Mouse (Mus musculus): ENCODE measurements around the gene Brsk2. TPM values are rescaled to one million over a fixed set of nuclear protein-coding genes. Genes with fewer than 3 reads are reported as not detected.

The Brsk2 gene
- polyA plus RNA-seq, 1 experiment = 99.9 TPM

DNA sequence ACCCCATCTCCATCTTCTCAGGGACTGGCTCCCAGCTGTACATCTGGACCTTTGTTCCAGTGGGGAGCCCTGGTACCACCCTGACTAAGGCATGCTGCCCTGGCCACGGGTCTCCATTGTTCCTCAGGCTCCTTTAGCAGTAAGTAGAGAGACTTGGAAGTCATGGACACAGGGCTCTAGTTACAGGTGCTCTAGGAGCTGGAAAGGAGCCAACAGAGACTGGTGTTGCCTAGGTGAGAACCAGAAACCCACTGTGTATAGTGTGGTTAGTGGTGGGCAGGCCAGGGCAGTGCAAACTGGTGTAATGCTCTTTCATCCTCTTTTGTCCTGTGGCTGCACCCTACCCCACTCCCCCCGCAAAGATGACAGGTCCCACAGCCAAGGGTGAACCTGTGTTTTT lies 41.6 kb downstream of the Brsk2 start:
- H3K36me3 ChIP-seq (ENCODE audit: control insufficient read depth, insufficient read depth, low read length) = no peaks in the 10 kb centered on the region
- H3K27me3 ChIP-seq (ENCODE audit: control insufficient read depth, insufficient read depth, low read length) = no peaks in the 10 kb centered on the region

DNA sequence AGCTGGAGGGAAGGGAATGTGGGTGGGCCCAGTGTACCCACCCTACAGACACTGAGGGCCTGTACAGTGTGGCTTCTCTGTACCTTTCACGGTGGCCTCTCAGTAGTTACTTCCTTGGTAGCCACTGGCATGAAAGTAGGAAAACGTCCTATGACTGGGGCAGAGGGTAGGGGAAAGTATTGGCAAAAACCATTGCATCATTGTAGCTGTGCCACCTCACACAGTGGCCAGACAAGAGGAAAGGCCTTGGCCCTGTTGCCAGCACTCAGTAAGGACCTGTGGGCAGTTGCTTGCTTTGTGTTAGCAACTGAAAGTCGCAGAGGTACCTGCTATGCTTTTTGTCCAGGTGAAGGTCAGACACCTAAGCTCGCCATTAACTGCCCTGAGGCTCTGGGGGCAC lies 44.6 kb downstream of the Brsk2 start:
- TF ChIP-seq CTCF (IDR thresholded peaks at IDR 0.05; ENCODE audit: control insufficient read depth, insufficient read depth, insufficient replicate concordance, low read depth, low read length) (no peak), POLR2A (IDR thresholded peaks at IDR 0.05; ENCODE audit: control insufficient read depth, low read depth, low read length) (no peak)
- H3K36me3 ChIP-seq (ENCODE audit: control insufficient read depth, insufficient read depth, low read length) = no peaks in the 10 kb centered on the region

More for the DNA sequence above, 41.6 kb downstream of the Brsk2 start:
- Histone ChIP-seq H3K4me1 (ENCODE audit: control insufficient read depth, insufficient read depth, low read length) (no peaks in the 10 kb centered on the region), H3K27ac (ENCODE audit: control insufficient read depth, insufficient read depth, low read depth, low read length) (no peak overlapping the region), H3K4me3 (ENCODE audit: control insufficient read depth, low read depth, low read length) (no peak overlapping the region)
- TF ChIP-seq POLR2A (IDR thresholded peaks at IDR 0.05; ENCODE audit: control insufficient read depth, low read depth, low read length) (no peak), CTCF (IDR thresholded peaks at IDR 0.05; ENCODE audit: control insufficient read depth, insufficient read depth, insufficient replicate concordance, low read depth, low read length) (no peak)

DNA sequence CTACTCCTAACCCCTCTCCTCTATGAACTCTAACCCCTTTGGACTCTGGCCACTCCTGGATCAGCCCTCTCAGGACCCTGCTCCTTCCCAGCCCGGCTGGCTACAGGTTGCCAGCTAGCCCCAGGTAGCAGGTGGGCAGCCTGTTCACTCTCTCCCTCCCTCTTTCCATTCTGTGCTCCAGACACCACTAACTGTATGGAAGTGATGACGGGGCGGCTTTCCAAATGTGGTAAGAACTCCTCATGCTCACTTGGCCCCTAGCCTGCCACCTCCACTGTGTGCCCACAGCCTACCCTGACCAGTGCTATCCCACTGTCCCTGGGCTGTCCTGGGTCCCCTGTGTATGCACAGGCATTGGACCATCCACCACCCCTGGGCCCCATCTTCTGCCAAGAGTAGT lies 51.1 kb downstream of the Brsk2 start:
- no peak overlapping the region; the same call in 1 of the 2 replicates for H3K4me3 ChIP-seq (ENCODE audit: control insufficient read depth, low read depth, low read length)
- TF ChIP-seq POLR2A (IDR thresholded peaks at IDR 0.05; ENCODE audit: control insufficient read depth, low read depth, low read length) (no peak), CTCF (IDR thresholded peaks at IDR 0.05; ENCODE audit: control insufficient read depth, insufficient read depth, insufficient replicate concordance, low read depth, low read length) (no peak)
- no peaks in the 10 kb centered on the region for H3K27me3 ChIP-seq (ENCODE audit: control insufficient read depth, insufficient read depth, low read length)
- no peaks in the 10 kb centered on the region for H3K36me3 ChIP-seq (ENCODE audit: control insufficient read depth, insufficient read depth, low read length)
- H3K4me1 ChIP-seq (ENCODE audit: control insufficient read depth, insufficient read depth, low read length) = no peaks in the 10 kb centered on the region; the same call in none of the 2 replicates
- no peak overlapping the region for H3K27ac ChIP-seq (ENCODE audit: control insufficient read depth, insufficient read depth, low read depth, low read length)

More for the DNA sequence above, 44.6 kb downstream of the Brsk2 start:
- H3K27ac ChIP-seq (ENCODE audit: control insufficient read depth, insufficient read depth, low read depth, low read length) = no peak overlapping the region
- H3K4me3 ChIP-seq (ENCODE audit: control insufficient read depth, low read depth, low read length) = no peak overlapping the region
- H3K27me3 ChIP-seq (ENCODE audit: control insufficient read depth, insufficient read depth, low read length) = no peaks in the 10 kb centered on the region
- H3K4me1 ChIP-seq (ENCODE audit: control insufficient read depth, insufficient read depth, low read length) = no peaks in the 10 kb centered on the region; the same call in 1 of the 2 replicates

DNA sequence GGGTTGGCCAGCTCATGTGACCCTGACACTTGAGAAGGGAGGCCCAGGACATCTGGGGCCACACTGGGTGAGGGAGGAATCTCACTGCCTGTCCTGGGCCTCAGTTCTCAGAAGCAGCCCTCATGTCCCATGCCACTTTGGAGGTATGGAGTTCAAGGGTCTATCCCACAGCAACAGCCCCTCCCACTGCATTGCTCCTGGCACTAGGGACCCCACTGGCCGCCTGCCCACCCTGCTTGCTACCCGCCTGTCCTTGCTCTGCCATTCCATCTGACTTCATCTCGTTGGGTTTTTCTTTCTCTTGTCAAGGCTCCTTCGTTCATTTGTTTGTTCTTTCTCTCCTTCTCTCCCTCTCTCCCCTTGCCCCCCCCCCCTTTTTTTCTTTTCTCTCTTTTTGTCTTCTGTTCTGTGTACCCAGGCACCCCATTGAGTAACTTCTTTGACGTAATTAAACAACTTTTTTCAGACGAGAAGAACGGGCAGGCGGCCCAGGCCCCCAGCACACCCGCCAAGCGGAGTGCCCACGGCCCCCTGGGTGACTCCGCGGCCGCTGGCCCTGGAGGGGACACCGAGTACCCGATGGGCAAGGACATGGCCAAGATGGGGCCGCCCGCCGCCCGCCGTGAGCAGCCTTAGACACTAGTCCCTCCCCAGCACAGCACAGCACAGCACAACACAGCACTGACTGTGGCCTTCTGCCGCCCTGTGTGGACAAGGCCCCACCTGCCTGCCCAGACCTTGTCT lies 52.2 kb downstream of the Brsk2 start:
- Histone ChIP-seq H3K4me1 (ENCODE audit: control insufficient read depth, insufficient read depth, low read length) (no peaks in the 10 kb centered on the region; the same call in none of the 2 replicates), H3K27me3 (ENCODE audit: control insufficient read depth, insufficient read depth, low read length) (no peaks in the 10 kb centered on the region), H3K4me3 (ENCODE audit: control insufficient read depth, low read depth, low read length) (no peak overlapping the region), H3K27ac (ENCODE audit: control insufficient read depth, insufficient read depth, low read depth, low read length) (no peak overlapping the region), H3K36me3 (ENCODE audit: control insufficient read depth, insufficient read depth, low read length) (no peaks in the 10 kb centered on the region)
- no peak for TF ChIP-seq POLR2A (IDR thresholded peaks at IDR 0.05; ENCODE audit: control insufficient read depth, low read depth, low read length)
- no peak for TF ChIP-seq CTCF (IDR thresholded peaks at IDR 0.05; ENCODE audit: control insufficient read depth, insufficient read depth, insufficient replicate concordance, low read depth, low read length)

DNA sequence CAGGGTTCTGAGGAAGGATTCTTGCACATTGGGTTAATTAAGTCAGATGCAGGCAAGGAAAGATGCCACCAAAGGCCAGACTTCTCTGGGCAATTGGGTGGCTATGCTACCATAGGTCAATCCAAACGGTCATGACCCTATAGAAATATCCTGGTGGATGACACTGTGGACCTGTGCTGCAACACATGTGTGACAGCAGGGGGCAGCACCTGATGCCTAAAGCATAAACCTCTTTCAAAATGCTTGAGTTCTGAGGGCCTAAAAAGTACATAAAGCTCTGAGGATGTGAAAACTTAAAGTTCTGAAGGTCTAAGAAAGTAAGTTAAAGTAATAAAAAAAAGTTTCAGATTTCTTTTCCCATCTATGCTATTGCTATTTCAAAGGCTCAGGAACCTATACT lies 67.0 kb downstream of the Brsk2 start:
- TF ChIP-seq CTCF (IDR thresholded peaks at IDR 0.05; ENCODE audit: control insufficient read depth, insufficient read depth, insufficient replicate concordance, low read depth, low read length) = peak; percentile 49; the same call in 1 of the 2 replicates
- no peak for TF ChIP-seq POLR2A (IDR thresholded peaks at IDR 0.05; ENCODE audit: control insufficient read depth, low read depth, low read length)
- H3K27me3 ChIP-seq (ENCODE audit: control insufficient read depth, insufficient read depth, low read length) = no peaks in the 10 kb centered on the region
- H3K27ac ChIP-seq (ENCODE audit: control insufficient read depth, insufficient read depth, low read depth, low read length) = no peak overlapping the region
- H3K4me1 ChIP-seq (ENCODE audit: control insufficient read depth, insufficient read depth, low read length) = no peaks in the 10 kb centered on the region; the same call in 1 of the 2 replicates
- peaks cover 4% of the 10 kb centered on the region; the same call in 1 of the 2 replicates for H3K36me3 ChIP-seq (ENCODE audit: control insufficient read depth, insufficient read depth, low read length)
- H3K4me3 ChIP-seq (ENCODE audit: control insufficient read depth, low read depth, low read length) = no peak overlapping the region

DNA sequence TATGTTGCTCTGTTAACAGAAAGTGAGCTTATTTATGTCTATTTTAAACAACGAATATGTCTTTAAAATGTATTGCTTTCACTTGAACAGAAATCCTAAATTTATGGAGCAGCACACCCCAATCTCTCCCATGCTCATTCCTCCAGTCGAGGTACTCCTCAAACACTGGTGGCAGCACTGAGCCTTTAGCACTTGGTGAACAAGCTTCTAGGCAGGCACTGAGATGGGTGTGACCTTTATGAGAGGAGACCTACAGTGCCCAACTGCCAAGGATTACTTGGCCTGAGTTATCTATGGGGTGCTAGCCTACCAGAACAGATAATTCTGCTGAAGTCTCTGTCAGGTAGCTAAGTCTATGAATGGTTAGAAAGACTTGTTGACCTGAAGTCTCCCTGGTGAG lies 70.1 kb downstream of the Brsk2 start:
- Histone ChIP-seq H3K36me3 (ENCODE audit: control insufficient read depth, insufficient read depth, low read length) (peaks cover 4% of the 10 kb centered on the region; the same call in 1 of the 2 replicates), H3K27me3 (ENCODE audit: control insufficient read depth, insufficient read depth, low read length) (no peaks in the 10 kb centered on the region), H3K4me1 (ENCODE audit: control insufficient read depth, insufficient read depth, low read length) (no peaks in the 10 kb centered on the region; the same call in 1 of the 2 replicates), H3K4me3 (ENCODE audit: control insufficient read depth, low read depth, low read length) (no peak overlapping the region), H3K27ac (ENCODE audit: control insufficient read depth, insufficient read depth, low read depth, low read length) (no peak overlapping the region)
- no peak for TF ChIP-seq CTCF (IDR thresholded peaks at IDR 0.05; ENCODE audit: control insufficient read depth, insufficient read depth, insufficient replicate concordance, low read depth, low read length)
- no peak for TF ChIP-seq POLR2A (IDR thresholded peaks at IDR 0.05; ENCODE audit: control insufficient read depth, low read depth, low read length)

DNA sequence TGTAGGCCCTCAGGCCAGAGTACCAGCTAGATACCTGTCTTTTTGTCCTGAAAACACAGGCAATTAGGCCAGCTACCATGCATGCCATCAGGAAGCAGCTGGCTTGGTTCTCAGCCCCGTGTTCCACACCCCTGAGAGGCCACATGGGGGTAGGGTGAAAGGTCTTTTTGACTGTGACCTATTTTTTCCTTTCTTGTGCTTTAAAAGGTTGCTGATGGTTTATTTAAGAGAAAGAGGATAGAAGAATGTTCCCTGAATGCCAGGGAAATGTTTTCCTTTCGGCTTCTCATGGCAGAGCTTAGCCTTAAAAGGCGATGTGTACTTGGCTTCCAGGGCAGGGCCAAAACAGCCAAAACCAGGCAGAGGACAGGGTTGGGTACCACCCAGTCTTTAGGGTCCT lies 71.3 kb downstream of the Brsk2 start:
- TF ChIP-seq CTCF (IDR thresholded peaks at IDR 0.05; ENCODE audit: control insufficient read depth, insufficient read depth, insufficient replicate concordance, low read depth, low read length) (no peak), POLR2A (IDR thresholded peaks at IDR 0.05; ENCODE audit: control insufficient read depth, low read depth, low read length) (no peak)
- Histone ChIP-seq H3K27me3 (ENCODE audit: control insufficient read depth, insufficient read depth, low read length) (no peaks in the 10 kb centered on the region), H3K27ac (ENCODE audit: control insufficient read depth, insufficient read depth, low read depth, low read length) (0 out of 2 replicates have a peak overlapping the region, but pooled peaks have one; percentile 6), H3K4me1 (ENCODE audit: control insufficient read depth, insufficient read depth, low read length) (no peaks in the 10 kb centered on the region; the same call in 1 of the 2 replicates), H3K4me3 (ENCODE audit: control insufficient read depth, low read depth, low read length) (no peak overlapping the region), H3K36me3 (ENCODE audit: control insufficient read depth, insufficient read depth, low read length) (peaks cover 3% of the 10 kb centered on the region; the same call in 1 of the 2 replicates)

All from testis, adult 2 months (tissue).